Mouse (Mus musculus): ENCODE data around the gene Tm4sf20.

DNA sequence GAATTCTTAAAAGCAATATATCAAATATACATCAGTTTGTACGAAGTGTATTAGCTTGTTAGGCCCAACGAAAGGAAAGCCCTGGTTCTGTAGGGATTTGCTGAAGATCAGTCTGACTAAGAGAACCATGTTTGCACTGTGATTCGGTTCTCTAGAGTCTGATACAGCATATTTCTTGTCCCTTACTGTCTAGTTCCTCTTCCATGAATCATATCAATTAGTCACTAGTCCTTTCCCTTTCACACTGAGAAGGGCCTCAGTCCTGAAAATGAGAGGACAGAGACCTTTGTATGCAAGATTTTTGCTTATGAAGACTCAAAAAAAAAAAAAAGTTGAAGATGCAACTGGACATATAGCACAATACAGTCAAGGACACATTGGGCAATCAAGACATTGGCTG, 24.8 kb upstream of the Tm4sf20 start:
- no peak for TF ChIP-seq POLR2A (IDR thresholded peaks at IDR 0.05; ENCODE audit: low read depth, low read length)
- TF ChIP-seq CTCF (IDR thresholded peaks at IDR 0.05; ENCODE audit: borderline replicate concordance, insufficient read depth, low read length) = no peak
